Mouse (Mus musculus): ENCODE measurements around the gene Hsh2d. TPM values are rescaled to one million over a fixed set of nuclear protein-coding genes. Genes with fewer than 3 reads are reported as not detected.

Hsh2d gene
- polyA plus RNA-seq, 1 experiment from 2014 or later: not detected

GRCm38 (mm10) chr8:72220758-72221157 is 31.3 kb downstream of the Hsh2d start:
- 84% methylated on average over 4 of the region's 4 CpGs for WGBS

GRCm38 (mm10) chr8:72222656-72223055 is 33.2 kb downstream of the Hsh2d start:
- peaks cover 28% of the 10 kb centered on the region for H3K36me3 ChIP-seq
- H3K4me1 ChIP-seq: peaks cover 17% of the 10 kb centered on the region
- peaks cover 2% of the 10 kb centered on the region for H3K27me3 ChIP-seq (replicated peaks)
- no peak for ATAC-seq (ENCODE audit: low FRiP score)
- no peak overlapping the region for H3K4me2 ChIP-seq
- no peak overlapping the region for H3K9ac ChIP-seq (replicated peaks)
- no peaks in the 10 kb centered on the region for H3K9me3 ChIP-seq (replicated peaks)
- WGBS: 93% methylated on average over 5 of the region's 5 CpGs
- no peak overlapping the region for H3K4me3 ChIP-seq (replicated peaks)
- H3K27ac ChIP-seq (replicated peaks): no peak overlapping the region

More at GRCm38 (mm10) chr8:72220758-72221157, 31.3 kb downstream of the Hsh2d start:
- Histone ChIP-seq H3K27ac (replicated peaks) (no peak overlapping the region), H3K9me3 (replicated peaks) (no peaks in the 10 kb centered on the region), H3K4me3 (replicated peaks) (peak overlapping the region; percentile 84), H3K4me2 (peak overlapping the region; percentile 63), H3K36me3 (peaks cover 28% of the 10 kb centered on the region), H3K9ac (replicated peaks) (no peak overlapping the region), H3K4me1 (peaks cover 17% of the 10 kb centered on the region), H3K27me3 (replicated peaks) (peaks cover 17% of the 10 kb centered on the region)
- ATAC-seq (ENCODE audit: low FRiP score): no peak

- Histone ChIP-seq H3K9me3 (replicated peaks) (no peaks in the 10 kb centered on the region), H3K9ac (replicated peaks) (peak within 1 kb of the TSS; percentile 76), H3K4me3 (replicated peaks) (peak within 1 kb of the TSS; percentile 85), H3K4me2 (peak within 1 kb of the TSS; percentile 82), H3K36me3 (peaks cover 17% of the 10 kb centered on the region), H3K27me3 (replicated peaks) (no peaks in the 10 kb centered on the region), H3K4me1 (peaks cover 26% of the 10 kb centered on the region), H3K27ac (replicated peaks) (peak within 1 kb of the TSS; percentile 98)
- peak; percentile 97 for ATAC-seq (ENCODE audit: low FRiP score)
- under 1% methylated on average over 54 of the region's 54 CpGs for WGBS
These were observed 50.3 kb downstream of the Hsh2d start, which contains the start of gene Ap1m1 for GRCm38 (mm10) chr8:72239499-72240402. TSS of gene Ap1m1 (plus strand) at chr8:72240018.

DNA sequence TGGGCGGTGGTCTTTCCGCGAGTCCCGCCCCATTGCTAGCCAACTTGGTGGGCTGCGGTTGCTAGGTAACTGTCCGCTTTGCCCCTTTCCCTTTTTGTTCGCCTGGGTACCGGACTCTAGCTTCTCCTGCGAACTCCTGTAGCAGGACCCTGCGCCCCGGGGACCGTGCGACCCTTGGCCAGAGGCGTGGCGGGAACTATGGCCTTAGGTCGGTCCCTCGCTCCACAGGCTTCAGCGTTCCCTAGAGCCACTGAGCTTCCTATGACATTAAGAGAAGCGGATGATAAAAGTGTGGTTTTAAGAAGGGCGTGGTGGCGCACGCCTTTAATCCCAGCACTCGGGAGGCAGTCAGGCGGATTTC is 50.9 kb downstream of the Hsh2d start:
- Histone ChIP-seq H3K4me2 (peak overlapping the region; percentile 82), H3K27me3 (replicated peaks) (no peaks in the 10 kb centered on the region), H3K9me3 (replicated peaks) (no peaks in the 10 kb centered on the region), H3K4me1 (peaks cover 26% of the 10 kb centered on the region), H3K27ac (replicated peaks) (peak overlapping the region; percentile 98), H3K9ac (replicated peaks) (peak overlapping the region; percentile 76), H3K4me3 (replicated peaks) (peak overlapping the region; percentile 85), H3K36me3 (peaks cover 17% of the 10 kb centered on the region)
- WGBS: 1% methylated on average over 24 of the region's 24 CpGs
- ATAC-seq (ENCODE audit: low FRiP score): peak; percentile 50; the same call in 1 of the 2 replicates

GRCm38 (mm10) chr8:72240951-72241350 is 51.5 kb downstream of the Hsh2d start:
- Histone ChIP-seq H3K27me3 (replicated peaks) (no peaks in the 10 kb centered on the region), H3K4me3 (replicated peaks) (peak overlapping the region; percentile 85), H3K4me2 (peak overlapping the region; percentile 82), H3K9ac (replicated peaks) (peak overlapping the region; percentile 76), H3K9me3 (replicated peaks) (no peaks in the 10 kb centered on the region), H3K36me3 (peaks cover 19% of the 10 kb centered on the region), H3K4me1 (peaks cover 26% of the 10 kb centered on the region), H3K27ac (replicated peaks) (peak overlapping the region; percentile 98)
- WGBS: 52% methylated on average over 7 of the region's 7 CpGs
- ATAC-seq (ENCODE audit: low FRiP score): no peak

- peaks cover 31% of the 10 kb centered on the region for H3K36me3 ChIP-seq
- 96% methylated on average over 1 of the region's 1 CpGs for WGBS
- peak overlapping the region; percentile 1; the same call in 1 of the 2 replicates for H3K4me2 ChIP-seq
- H3K9me3 ChIP-seq (replicated peaks): no peaks in the 10 kb centered on the region
- ATAC-seq (ENCODE audit: low FRiP score): no peak
- no peaks in the 10 kb centered on the region for H3K27me3 ChIP-seq (replicated peaks)
- no peak overlapping the region for H3K9ac ChIP-seq (replicated peaks)
- no peak overlapping the region for H3K27ac ChIP-seq (replicated peaks)
- peaks cover 26% of the 10 kb centered on the region for H3K4me1 ChIP-seq
- no peak overlapping the region for H3K4me3 ChIP-seq (replicated peaks)
These were observed 52.8 kb downstream of the Hsh2d start for GRCm38 (mm10) chr8:72242226-72242625.

- no peak overlapping the region for H3K9ac ChIP-seq (replicated peaks)
- no peak overlapping the region for H3K4me2 ChIP-seq
- peaks cover 33% of the 10 kb centered on the region for H3K36me3 ChIP-seq
- H3K4me3 ChIP-seq (replicated peaks): no peak overlapping the region
- H3K9me3 ChIP-seq (replicated peaks): no peaks in the 10 kb centered on the region
- ATAC-seq (ENCODE audit: low FRiP score): no peak
- WGBS: 87% methylated on average over 2 of the region's 2 CpGs
- H3K27ac ChIP-seq (replicated peaks): no peak overlapping the region
- H3K4me1 ChIP-seq: peaks cover 23% of the 10 kb centered on the region
- H3K27me3 ChIP-seq (replicated peaks): no peaks in the 10 kb centered on the region
These were observed 55.2 kb downstream of the Hsh2d start for GRCm38 (mm10) chr8:72244610-72245009.

Other genes with a start within 250 kb of the Hsh2d start
- 13.8 and 19.4 TPM in 2 replicates for gene Zfp961, start 238.6 kb upstream of the Hsh2d start, polyA plus RNA-seq (2015; fragmentation: Nextera tagmentation; extraction: Ambion mirVana)
- 1.2 and 1.3 TPM in 2 replicates for gene Cyp4f18, start 180.0 kb upstream of the Hsh2d start, polyA plus RNA-seq (2015; fragmentation: Nextera tagmentation; extraction: Ambion mirVana)
- not detected in 2 replicates for gene Olfr372, start 148.4 kb upstream of the Hsh2d start, polyA plus RNA-seq (2015; fragmentation: Nextera tagmentation; extraction: Ambion mirVana)
- 0.04 TPM in 1 of 2 replicates, not detected in the other for gene Olfr373, start 106.5 kb upstream of the Hsh2d start, polyA plus RNA-seq (2015; fragmentation: Nextera tagmentation; extraction: Ambion mirVana)
- 0.03 TPM in 2 replicates for gene Olfr374, start 82.6 kb upstream of the Hsh2d start, polyA plus RNA-seq (2015; fragmentation: Nextera tagmentation; extraction: Ambion mirVana)
- 156 and 231 TPM in 2 replicates for gene Tpm4, start 54.7 kb upstream of the Hsh2d start, polyA plus RNA-seq (2015; fragmentation: Nextera tagmentation; extraction: Ambion mirVana)
- 76.7 and 96.5 TPM in 2 replicates for gene Rab8a, start 28.4 kb upstream of the Hsh2d start, polyA plus RNA-seq (2015; fragmentation: Nextera tagmentation; extraction: Ambion mirVana)
- gene Cib3, start 23.2 kb downstream of the Hsh2d start, polyA plus RNA-seq (2015; fragmentation: Nextera tagmentation; extraction: Ambion mirVana): not detected in 2 replicates
- not detected in 2 replicates for gene Gm11034, start 24.0 kb downstream of the Hsh2d start, polyA plus RNA-seq (2015; fragmentation: Nextera tagmentation; extraction: Ambion mirVana)
- 78.7 and 86.4 TPM in 2 replicates for gene Fam32a, start 30.1 kb downstream of the Hsh2d start, polyA plus RNA-seq (2015; fragmentation: Nextera tagmentation; extraction: Ambion mirVana)
- 235 and 249 TPM in 2 replicates for gene Ap1m1, start 50.4 kb downstream of the Hsh2d start, polyA plus RNA-seq (2015; fragmentation: Nextera tagmentation; extraction: Ambion mirVana)
- 10.9 and 13.0 TPM in 2 replicates for gene Gm10282, start 115.6 kb downstream of the Hsh2d start, polyA plus RNA-seq (2015; fragmentation: Nextera tagmentation; extraction: Ambion mirVana)
- 6.7 and 7.9 TPM in 2 replicates for gene Klf2, start 129.4 kb downstream of the Hsh2d start, polyA plus RNA-seq (2015; fragmentation: Nextera tagmentation; extraction: Ambion mirVana)
- gene Eps15l1, start 231.8 kb downstream of the Hsh2d start, polyA plus RNA-seq (2015; fragmentation: Nextera tagmentation; extraction: Ambion mirVana): 51.5 and 54.3 TPM in 2 replicates

All from neural tube, embryonic 15.5 days (tissue).